Mouse (Mus musculus) ES-Bruce4 (cell line): ENCODE data around the gene Ifi206. TPM values are rescaled to one million over a fixed set of nuclear protein-coding genes. Genes with fewer than 3 reads are reported as not detected.
"Not testable (repeated sequence)": the region's sequence is repeated elsewhere in the genome, so short reads cannot be mapped to it uniquely, and the experiment has no call there.

ENCODE experiments used
- H3K27ac ChIP-seq: 2 replicates; pipeline ENCODE4 v1.5.1; 2012; ENCODE audit warnings: low read length, inconsistent platforms; ENCODE audit not compliant: insufficient read depth
- H3K27me3 ChIP-seq: 2 replicates; pipeline ENCODE4 v1.6.1; 2012; ENCODE audit warnings: mild to moderate bottlenecking, low read length, inconsistent platforms; ENCODE audit not compliant: control insufficient read depth, poor library complexity, insufficient read depth, severe bottlenecking
- H3K36me3 ChIP-seq: 2 replicates; pipeline ENCODE4 v1.6.1; 2012; ENCODE audit warnings: inconsistent platforms, mild to moderate bottlenecking, low read length, moderate library complexity; ENCODE audit not compliant: control insufficient read depth, poor library complexity, insufficient read depth, severe bottlenecking
- H3K4me1 ChIP-seq: one replicate; pipeline ENCODE4 v1.8.1; 2011; ENCODE audit warnings: low read length; ENCODE audit not compliant: control insufficient read depth, insufficient read depth
- H3K4me3 ChIP-seq: 2 replicates; pipeline ENCODE4 v1.5.1; 2011; ENCODE audit warnings: low read depth, mild to moderate bottlenecking, low read length
- H3K9ac ChIP-seq: 2 replicates; pipeline ENCODE4 v1.6.1; 2012; ENCODE audit warnings: low read depth, mild to moderate bottlenecking, inconsistent platforms; ENCODE audit not compliant: poor library complexity, severe bottlenecking
- H3K9me3 ChIP-seq: replicated peaks from 2 replicates; pipeline ENCODE4 v1.6.1; 2012; ENCODE audit warnings: mild to moderate bottlenecking, low read length, inconsistent platforms; ENCODE audit not compliant: control insufficient read depth, poor library complexity, insufficient read depth, severe bottlenecking
- CTCF ChIP-seq: IDR thresholded peaks from one replicate; pipeline ENCODE4 v1.8.1; 2011; ENCODE audit warnings: low read depth, low read length
- EP300 ChIP-seq: IDR thresholded peaks from 2 replicates; pipeline ENCODE4 v1.6.1; 2011; ENCODE audit warnings: low read depth, low read length; ENCODE audit not compliant: insufficient read depth
- POLR2A ChIP-seq: IDR thresholded peaks from one replicate; pipeline ENCODE4 v1.8.1; 2011; ENCODE audit warnings: low read length; ENCODE audit not compliant: insufficient read depth
- polyA plus RNA-seq: library from polyadenylated mRNA; stranded (reverse); fragments of >200 nt; gene quantifications from 2 replicates; pipeline ENCODE4 v1.2.4, GENCODE M21; 2011; ENCODE audit warnings: low read depth; ENCODE audit not compliant: missing spikeins, insufficient read depth, insufficient read length

The Ifi206 gene
- polyA plus RNA-seq = not detected in 2 replicates

- H3K27ac ChIP-seq, H3K9me3 ChIP-seq, H3K36me3 ChIP-seq, H3K27me3 ChIP-seq, H3K4me3 ChIP-seq, H3K4me1 ChIP-seq, H3K9ac ChIP-seq: not testable (repeated sequence)
These were observed at the start of gene Ifi206 for GRCm38 (mm10) chr1:173490812-173491480. Gene Ifi206, minus strand, starts transcription at chr1:173491041.

GRCm38 (mm10) chr1:173535791-173536190 lies 45.0 kb upstream of the Ifi206 start, which contains the start of gene Ifi214:
Gene Ifi214, minus strand, starts transcription at chr1:173535957.
- not testable (repeated sequence) for H3K27me3 ChIP-seq, H3K4me1 ChIP-seq, H3K36me3 ChIP-seq, H3K27ac ChIP-seq, H3K9ac ChIP-seq, H3K9me3 ChIP-seq, H3K4me3 ChIP-seq

GRCm38 (mm10) chr1:173521452-173521851 lies 30.6 kb upstream of the Ifi206 start:
- no peak overlapping the region for H3K4me3 ChIP-seq

GRCm38 (mm10) chr1:173510595-173510994 lies 19.8 kb upstream of the Ifi206 start:
- H3K4me3 ChIP-seq, H3K4me1 ChIP-seq, H3K27me3 ChIP-seq, H3K9me3 ChIP-seq, H3K9ac ChIP-seq, H3K27ac ChIP-seq, H3K36me3 ChIP-seq: not testable (repeated sequence)

More at GRCm38 (mm10) chr1:173521452-173521851, 30.6 kb upstream of the Ifi206 start:
- no peak overlapping the region for H3K27ac ChIP-seq
- no peak for TF ChIP-seq POLR2A
- no peak for TF ChIP-seq EP300
- no peak for TF ChIP-seq CTCF
- no peaks in the 10 kb centered on the region for H3K36me3 ChIP-seq
- no peaks in the 10 kb centered on the region for H3K4me1 ChIP-seq
- H3K27me3 ChIP-seq = no peaks in the 10 kb centered on the region
- H3K9me3 ChIP-seq = no peaks in the 10 kb centered on the region
- no peak overlapping the region for H3K9ac ChIP-seq

- H3K9ac ChIP-seq, H3K4me3 ChIP-seq: not testable (repeated sequence)
These were observed 642 bp upstream of the Ifi206 start for GRCm38 (mm10) chr1:173491483-173491882.

GRCm38 (mm10) chr1:173481182-173481574 lies 9.7 kb downstream of the Ifi206 start:
- not testable (repeated sequence) for H3K9me3 ChIP-seq, H3K27ac ChIP-seq, H3K27me3 ChIP-seq, H3K9ac ChIP-seq, H3K4me1 ChIP-seq, H3K36me3 ChIP-seq, H3K4me3 ChIP-seq

More at GRCm38 (mm10) chr1:173491483-173491882, 642 bp upstream of the Ifi206 start:
- not testable (repeated sequence) for H3K27ac ChIP-seq, H3K36me3 ChIP-seq, H3K4me1 ChIP-seq, H3K9me3 ChIP-seq, H3K27me3 ChIP-seq

GRCm38 (mm10) chr1:173480399-173481181 lies 10.3 kb downstream of the Ifi206 start:
- H3K9me3 ChIP-seq, H3K36me3 ChIP-seq, H3K9ac ChIP-seq, H3K4me3 ChIP-seq, H3K27me3 ChIP-seq, H3K4me1 ChIP-seq, H3K27ac ChIP-seq: not testable (repeated sequence)
